Mouse (Mus musculus) cerebellum, adult 9-11 months (tissue): ENCODE data around the gene Lsm3.
"Not testable (repeated sequence)": the region's sequence is repeated elsewhere in the genome, so short reads cannot be mapped to it uniquely, and the experiment has no call there.

Experiments used
- DNase-seq: peaks from one replicate; pipeline ENCODE4 v3.0.0; 2022

Gene Lsm3

GRCm38 (mm10) chr6:91515545-91516449 lies at the start of gene Lsm3, which contains the start of gene Xpc:
Gene Lsm3, plus strand, starts transcription at chr6:91515928.
Gene Xpc, minus strand, starts transcription at chr6:91515888.
- DNase-seq = peak; percentile 97

GRCm38 (mm10) chr6:91467106-91467505 lies 48.6 kb upstream of the Lsm3 start:
- DNase-seq = no peak

- DNase-seq = no peak
Observed at GRCm38 (mm10) chr6:91470712-91471111, 45.0 kb upstream of the Lsm3 start.

GRCm38 (mm10) chr6:91471427-91471826 lies 44.3 kb upstream of the Lsm3 start:
- not testable (repeated sequence) for DNase-seq

GRCm38 (mm10) chr6:91472319-91472718 lies 43.4 kb upstream of the Lsm3 start:
- peak; percentile 40 for DNase-seq

- peak; percentile 99 for DNase-seq
Observed at GRCm38 (mm10) chr6:91472868-91473804, 42.6 kb upstream of the Lsm3 start, which contains the start of the genes Chchd4 and Tmem43. Gene Chchd4, minus strand, starts transcription at chr6:91473546. Gene Tmem43, plus strand, starts transcription at chr6:91473703.

- no peak for DNase-seq
Observed at GRCm38 (mm10) chr6:91473805-91474440, 41.8 kb upstream of the Lsm3 start.

- peak; percentile 55 for DNase-seq
Observed at GRCm38 (mm10) chr6:91474441-91475190, 41.1 kb upstream of the Lsm3 start.

- DNase-seq = no peak
Observed at GRCm38 (mm10) chr6:91476541-91476940, 39.2 kb upstream of the Lsm3 start.

- no peak for DNase-seq
Observed at GRCm38 (mm10) chr6:91483371-91483770, 32.4 kb upstream of the Lsm3 start.

- DNase-seq = no peak
Observed at GRCm38 (mm10) chr6:91486736-91487453, 28.8 kb upstream of the Lsm3 start.

GRCm38 (mm10) chr6:91488496-91489212 lies 27.1 kb upstream of the Lsm3 start:
- no peak for DNase-seq

- no peak for DNase-seq
Observed at GRCm38 (mm10) chr6:91489872-91490271, 25.9 kb upstream of the Lsm3 start.

- no peak for DNase-seq
Observed at GRCm38 (mm10) chr6:91491004-91491403, 24.7 kb upstream of the Lsm3 start.

- DNase-seq = no peak
Observed at GRCm38 (mm10) chr6:91493053-91493452, 22.7 kb upstream of the Lsm3 start.

GRCm38 (mm10) chr6:91494526-91494925 lies 21.2 kb upstream of the Lsm3 start:
- DNase-seq = no peak

- no peak for DNase-seq
Observed at GRCm38 (mm10) chr6:91503302-91503701, 12.4 kb upstream of the Lsm3 start.

- DNase-seq = no peak
Observed at GRCm38 (mm10) chr6:91506036-91506435, 9.7 kb upstream of the Lsm3 start.

- DNase-seq = no peak
Observed at GRCm38 (mm10) chr6:91508041-91508440, 7.7 kb upstream of the Lsm3 start.

- DNase-seq = peak; percentile 30
Observed at GRCm38 (mm10) chr6:91509326-91509725, 6.4 kb upstream of the Lsm3 start.

GRCm38 (mm10) chr6:91510211-91510610 lies 5.5 kb upstream of the Lsm3 start:
- no peak for DNase-seq
